Mouse (Mus musculus) layer of hippocampus, adult 9-10 months (tissue): Measurements from ENCODE around the gene Rpl21.

Source experiments
- DNase-seq: peaks from one replicate; pipeline ENCODE4 v3.0.0; 2022; ENCODE audit warnings: low spot score

The Rpl21 gene

GRCm38 (mm10) chr5:146832769-146833448, at the start of gene Rpl21:
Gene Rpl21, plus strand, starts transcription at chr5:146832890.
- DNase-seq, result peak; percentile 93

GRCm38 (mm10) chr5:146783300-146783699, 49.4 kb upstream of the Rpl21 start:
- DNase-seq, result no peak

GRCm38 (mm10) chr5:146783891-146784290, 48.8 kb upstream of the Rpl21 start:
- DNase-seq, result no peak

GRCm38 (mm10) chr5:146786123-146786522, 46.6 kb upstream of the Rpl21 start:
- DNase-seq, result no peak

GRCm38 (mm10) chr5:146789413-146789812, 43.3 kb upstream of the Rpl21 start:
- no peak for DNase-seq

GRCm38 (mm10) chr5:146790944-146791343, 41.7 kb upstream of the Rpl21 start:
- no peak for DNase-seq

- no peak for DNase-seq
Observed at GRCm38 (mm10) chr5:146792140-146792791, 40.4 kb upstream of the Rpl21 start.

- no peak for DNase-seq
Observed at GRCm38 (mm10) chr5:146793630-146794083, 39.0 kb upstream of the Rpl21 start.

- no peak for DNase-seq
Observed at GRCm38 (mm10) chr5:146794084-146794852, 38.4 kb upstream of the Rpl21 start.

GRCm38 (mm10) chr5:146794853-146795252, 37.8 kb upstream of the Rpl21 start, which contains the start of gene Usp12:
Gene Usp12, minus strand, starts transcription at chr5:146795006.
- DNase-seq, result peak; percentile 86

- no peak for DNase-seq
Observed at GRCm38 (mm10) chr5:146795728-146796127, 37.0 kb upstream of the Rpl21 start.

- DNase-seq, result no peak
Observed at GRCm38 (mm10) chr5:146798031-146798430, 34.7 kb upstream of the Rpl21 start.

GRCm38 (mm10) chr5:146806004-146806430, 26.7 kb upstream of the Rpl21 start:
- no peak for DNase-seq

GRCm38 (mm10) chr5:146809951-146810350, 22.7 kb upstream of the Rpl21 start:
- DNase-seq, result no peak

GRCm38 (mm10) chr5:146812866-146813265, 19.8 kb upstream of the Rpl21 start:
- no peak for DNase-seq

GRCm38 (mm10) chr5:146813421-146813820, 19.3 kb upstream of the Rpl21 start:
- no peak for DNase-seq

- no peak for DNase-seq
Observed at GRCm38 (mm10) chr5:146815394-146815793, 17.3 kb upstream of the Rpl21 start.

GRCm38 (mm10) chr5:146817583-146817982, 15.1 kb upstream of the Rpl21 start:
- no peak for DNase-seq

GRCm38 (mm10) chr5:146818906-146819623, 13.6 kb upstream of the Rpl21 start:
- DNase-seq, result no peak

- no peak for DNase-seq
Observed at GRCm38 (mm10) chr5:146823005-146823404, 9.7 kb upstream of the Rpl21 start.

- DNase-seq, result no peak
Observed at GRCm38 (mm10) chr5:146829528-146829927, 3.2 kb upstream of the Rpl21 start.

GRCm38 (mm10) chr5:146832435-146832768, 288 bp upstream of the Rpl21 start:
- no peak for DNase-seq
